Mouse (Mus musculus) bone marrow, adult 2 months (tissue): Measurements from ENCODE around the gene Reck.

Experiments used
- CTCF ChIP-seq: fragments of 200-500 bp; IDR thresholded peaks from 2 replicates; pipeline ENCODE4 v1.5.1; 2011; ENCODE audit warnings: low read length, control low read depth; ENCODE audit not compliant: control insufficient read depth, insufficient read depth
- POLR2A ChIP-seq: fragments of 200-500 bp; IDR thresholded peaks from 2 replicates; pipeline ENCODE4 v1.6.1; 2011; ENCODE audit warnings: low read depth, mild to moderate bottlenecking, control low read depth, low read length, borderline replicate concordance; ENCODE audit not compliant: control insufficient read depth

- TF ChIP-seq CTCF (no peak), POLR2A (no peak)
Measured at GRCm38 (mm10) chr4:43840101-43840500, 35.2 kb upstream of the Reck start, which contains the start of gene Olfr157.
